Mouse (Mus musculus) kidney, embryonic 16.5 days (tissue): ENCODE data around the gene Hist1h2an. TPM values are rescaled to one million over a fixed set of nuclear protein-coding genes. Genes with fewer than 3 reads are reported as not detected.
"Not testable (repeated sequence)": the region's sequence is repeated elsewhere in the genome, so short reads cannot be mapped to it uniquely, and the experiment has no call there.

ENCODE experiments used
- ATAC-seq: fragments of 200-750 bp; cut with Nextera tagmentation; 2 replicates; pipeline ENCODE4 v1.8.0; 2017; ENCODE audit warnings: moderate TSS enrichment; ENCODE audit not compliant: low FRiP score, low TSS enrichment
- H3K27ac ChIP-seq: fragments of 300-500 bp; sonication (generic); 2 replicates; pipeline ENCODE4 v1.5.1; 2014; ENCODE audit warnings: low read length
- H3K27me3 ChIP-seq: fragments of 300-500 bp; sonication (generic); 2 replicates; pipeline ENCODE4 v1.6.1; 2014; ENCODE audit warnings: low read length, control low read depth, mixed read lengths; ENCODE audit not compliant: insufficient read depth
- H3K36me3 ChIP-seq: fragments of 300-500 bp; sonication (generic); 2 replicates; pipeline ENCODE4 v1.6.1; 2014; ENCODE audit warnings: low read length, control low read depth, mixed read lengths; ENCODE audit not compliant: insufficient read depth
- H3K4me1 ChIP-seq: fragments of 300-500 bp; sonication (generic); 2 replicates; pipeline ENCODE4 v1.6.1; 2014; ENCODE audit warnings: low read length, control low read depth, mixed read lengths; ENCODE audit not compliant: insufficient read depth
- H3K4me2 ChIP-seq: fragments of 300-500 bp; sonication (generic); replicated peaks from 2 replicates; pipeline ENCODE4 v1.6.1; 2014; ENCODE audit warnings: low read depth, low read length
- H3K4me3 ChIP-seq: fragments of 300-500 bp; sonication (generic); 2 replicates; pipeline ENCODE4 v1.5.1; 2014; ENCODE audit warnings: mild to moderate bottlenecking, low read length
- H3K9ac ChIP-seq: fragments of 300-500 bp; sonication (generic); replicated peaks from 2 replicates; pipeline ENCODE4 v1.6.1; 2014; ENCODE audit warnings: low read length
- H3K9me3 ChIP-seq: fragments of 300-500 bp; sonication (generic); 2 replicates; pipeline ENCODE4 v1.6.1; 2016; ENCODE audit warnings: low read length, control low read depth
- WGBS: fragments of 180-500 bp; shearing (Covaris S2); extraction: QIAGEN DNeasy Blood & Tissue Kit; methylation state at CpG from one replicate; pipeline ENCODE4 v1.1.7; 2014; 5-methylcytosine and 5-hydroxymethylcytosine counted together
- polyA plus RNA-seq: library from polyadenylated mRNA; unstranded; fragments of >200 nt; fragmentation: Nextera tagmentation; extraction: Ambion mirVana; gene quantifications from 2 replicates; pipeline ENCODE4 v1.2.1, GENCODE M21; 2015

Gene Hist1h2an
- polyA plus RNA-seq, 1 experiment from 2014 or later, result 6.0 TPM

- not testable (repeated sequence) for ATAC-seq, H3K9me3 ChIP-seq, H3K36me3 ChIP-seq, H3K27me3 ChIP-seq
- Histone ChIP-seq H3K4me2 (peak overlapping the region; percentile 67), H3K27ac (peak overlapping the region; percentile 96), H3K9ac (peak overlapping the region; percentile 74), H3K4me1 (peaks cover 24% of the 10 kb centered on the region), H3K4me3 (peak overlapping the region; percentile 54)
- WGBS, result 1% methylated on average over 15 of the region's 26 CpGs
Observed at GRCm38 (mm10) chr13:21754294-21755001, 32.6 kb downstream of the Hist1h2an start.

GRCm38 (mm10) chr13:21753524-21754285, 33.3 kb downstream of the Hist1h2an start, which contains the start of the genes Hist1h2ak and Hist1h2bn:
TSS of gene Hist1h2ak (minus strand) at chr13:21753827.
TSS of gene Hist1h2bn (plus strand) at chr13:21754123.
- H3K36me3 ChIP-seq, H3K9me3 ChIP-seq, H3K27me3 ChIP-seq: not testable (repeated sequence)
- Histone ChIP-seq H3K4me1 (peaks cover 30% of the 10 kb centered on the region), H3K9ac (peak within 1 kb of the TSS; percentile 76), H3K4me3 (peak within 1 kb of the TSS; percentile 54), H3K4me2 (peak within 1 kb of the TSS; percentile 67), H3K27ac (peak within 1 kb of the TSS; percentile 96)
- WGBS, result 0% methylated on average over 29 of the region's 50 CpGs
- ATAC-seq, result peak; percentile 95

- Histone ChIP-seq H3K9ac (peak overlapping the region; percentile 76), H3K4me3 (peak overlapping the region; percentile 52), H3K4me1 (peaks cover 30% of the 10 kb centered on the region), H3K36me3 (no peaks in the 10 kb centered on the region), H3K27me3 (no peaks in the 10 kb centered on the region), H3K9me3 (no peaks in the 10 kb centered on the region), H3K4me2 (peak overlapping the region; percentile 67), H3K27ac (peak overlapping the region; percentile 96)
- ATAC-seq, result no peak
- WGBS, result under 1% methylated on average over 10 of the region's 10 CpGs
Observed at GRCm38 (mm10) chr13:21753051-21753523, 33.9 kb downstream of the Hist1h2an start.

- Histone ChIP-seq H3K4me3 (peak overlapping the region; percentile 1; the same call in 1 of the 2 replicates), H3K9ac (peak overlapping the region; percentile 18), H3K9me3 (no peaks in the 10 kb centered on the region), H3K27ac (peak overlapping the region; percentile 66), H3K4me1 (peaks cover 33% of the 10 kb centered on the region), H3K27me3 (no peaks in the 10 kb centered on the region), H3K36me3 (no peaks in the 10 kb centered on the region), H3K4me2 (peak overlapping the region; percentile 67)
- 21% methylated on average over 3 of the region's 3 CpGs for WGBS
- no peak for ATAC-seq
Observed at GRCm38 (mm10) chr13:21752356-21752755, 34.7 kb downstream of the Hist1h2an start.

- peaks cover 34% of the 10 kb centered on the region for H3K4me1 ChIP-seq
- no peak for ATAC-seq
- WGBS, result 66% methylated on average over 3 of the region's 3 CpGs
- no peaks in the 10 kb centered on the region for H3K9me3 ChIP-seq
- no peaks in the 10 kb centered on the region for H3K27me3 ChIP-seq
- no peaks in the 10 kb centered on the region for H3K36me3 ChIP-seq
- H3K4me3 ChIP-seq, result no peak overlapping the region
- peak overlapping the region; percentile 67 for H3K4me2 ChIP-seq
- H3K27ac ChIP-seq, result peak overlapping the region; percentile 66
- no peak overlapping the region; the same call in 1 of the 2 replicates for H3K9ac ChIP-seq
Observed at GRCm38 (mm10) chr13:21751827-21752226, 35.2 kb downstream of the Hist1h2an start.

- Histone ChIP-seq H3K27ac (no peak overlapping the region), H3K4me3 (no peak overlapping the region), H3K9ac (no peak overlapping the region), H3K9me3 (no peaks in the 10 kb centered on the region), H3K4me1 (peaks cover 34% of the 10 kb centered on the region), H3K27me3 (no peaks in the 10 kb centered on the region), H3K36me3 (no peaks in the 10 kb centered on the region), H3K4me2 (no peak overlapping the region)
- no peak for ATAC-seq
Observed at GRCm38 (mm10) chr13:21751417-21751816, 35.6 kb downstream of the Hist1h2an start.

GRCm38 (mm10) chr13:21750159-21751017, 36.6 kb downstream of the Hist1h2an start, which contains the start of gene Hist1h4k:
TSS of gene Hist1h4k (minus strand) at chr13:21750505.
- H3K9ac ChIP-seq, result peak within 1 kb of the TSS; percentile 78
- H3K36me3 ChIP-seq, H3K9me3 ChIP-seq, H3K27me3 ChIP-seq: not testable (repeated sequence)
- peak; percentile 84 for ATAC-seq
- H3K4me3 ChIP-seq, result peak within 1 kb of the TSS; percentile 60
- H3K4me1 ChIP-seq, result peaks cover 30% of the 10 kb centered on the region
- peak within 1 kb of the TSS; percentile 96 for H3K27ac ChIP-seq
- peak within 1 kb of the TSS; percentile 83 for H3K4me2 ChIP-seq
- WGBS, result under 1% methylated on average over 40 of the region's 56 CpGs

- Histone ChIP-seq H3K9me3 (no peaks in the 10 kb centered on the region), H3K4me3 (peak overlapping the region; percentile 60), H3K36me3 (no peaks in the 10 kb centered on the region), H3K4me1 (peaks cover 28% of the 10 kb centered on the region), H3K4me2 (peak overlapping the region; percentile 83), H3K27ac (peak overlapping the region; percentile 96), H3K27me3 (no peaks in the 10 kb centered on the region), H3K9ac (peak overlapping the region; percentile 78)
- 2% methylated on average over 5 of the region's 5 CpGs for WGBS
- ATAC-seq, result no peak
Observed at GRCm38 (mm10) chr13:21749387-21750158, 37.4 kb downstream of the Hist1h2an start.

- ATAC-seq, result no peak
- H3K27ac ChIP-seq, result no peak overlapping the region
Observed at GRCm38 (mm10) chr13:21745006-21745405, 42.0 kb downstream of the Hist1h2an start.

More at GRCm38 (mm10) chr13:21745006-21745405, 42.0 kb downstream of the Hist1h2an start:
- H3K4me3 ChIP-seq, result no peak overlapping the region
- no peaks in the 10 kb centered on the region for H3K27me3 ChIP-seq
- no peak overlapping the region for H3K4me2 ChIP-seq
- H3K36me3 ChIP-seq, result no peaks in the 10 kb centered on the region
- H3K9ac ChIP-seq, result no peak overlapping the region
- H3K4me1 ChIP-seq, result peaks cover 11% of the 10 kb centered on the region; the same call in 1 of the 2 replicates
- no peaks in the 10 kb centered on the region for H3K9me3 ChIP-seq
- WGBS, result 79% methylated on average over 1 of the region's 1 CpGs
